Mouse (Mus musculus): Measurements from ENCODE around the gene Mmgt2. TPM values are rescaled to one million over a fixed set of nuclear protein-coding genes. Genes with fewer than 3 reads are reported as not detected.
"Not testable (repeated sequence)": the region's sequence is repeated elsewhere in the genome, so short reads cannot be mapped to it uniquely, and the experiment has no call there.

Mmgt2 gene
- polyA plus RNA-seq, 1 experiment from 2014 or later: 49.0 TPM

DNA sequence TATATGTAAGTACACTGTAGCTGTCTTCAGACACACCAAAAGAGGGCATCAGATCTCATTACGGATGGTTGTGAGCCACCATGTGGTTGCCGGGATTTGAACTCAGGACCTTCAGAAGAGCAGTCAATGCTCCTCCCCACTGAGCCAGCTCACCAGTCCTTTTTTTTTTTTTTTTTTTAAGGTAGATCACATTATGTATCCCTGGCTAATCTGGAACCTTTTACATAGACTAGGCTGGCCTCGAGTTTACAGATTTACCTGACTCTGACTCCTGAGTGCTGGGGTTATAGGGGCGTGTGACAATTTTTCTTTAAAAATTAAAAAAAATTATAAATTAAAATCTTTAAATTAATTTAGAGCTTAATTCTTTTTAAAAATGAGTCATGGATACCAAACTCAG is 1.3 kb downstream of the Mmgt2 start:
- not testable (repeated sequence) for H3K4me3 ChIP-seq (ENCODE audit: low read length); H3K27me3 ChIP-seq (ENCODE audit: control insufficient read depth, insufficient read depth, low read length); ATAC-seq (replicated peaks; ENCODE audit: extremely low read depth, insufficient read depth, low FRiP score); H3K9ac ChIP-seq (ENCODE audit: low read length); H3K9me3 ChIP-seq (replicated peaks; ENCODE audit: control insufficient read depth, low read length); H3K27ac ChIP-seq (ENCODE audit: low read length); H3K36me3 ChIP-seq (ENCODE audit: control insufficient read depth, insufficient read depth)
- 81% methylated on average over 4 of the region's 4 CpGs for WGBS
- Histone ChIP-seq H3K4me2 (ENCODE audit: low read depth, low read length) (peak overlapping the region; percentile 83; the same call in 1 of the 2 replicates), H3K4me1 (ENCODE audit: control insufficient read depth, insufficient read depth, low read length) (peaks cover 41% of the 10 kb centered on the region)

DNA sequence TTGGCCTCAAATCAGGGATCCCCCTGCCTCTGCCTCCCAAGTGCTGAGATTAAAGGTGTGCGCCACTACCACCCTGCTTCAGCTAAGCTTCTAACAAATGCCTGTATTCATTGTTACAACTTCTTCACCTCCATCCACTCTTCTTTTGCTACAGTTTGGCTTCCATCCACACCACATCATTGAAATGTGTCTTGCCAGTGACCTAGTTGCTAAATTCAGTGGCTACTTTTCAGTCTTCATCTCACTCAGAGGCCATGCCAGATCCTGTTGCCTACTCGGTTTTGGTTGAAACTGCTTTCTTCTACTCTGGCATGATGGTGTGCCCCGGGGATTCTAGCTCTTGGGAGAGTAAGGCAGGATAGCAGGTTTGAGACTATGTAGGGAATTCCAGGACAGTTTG is 3.1 kb downstream of the Mmgt2 start:
- H3K4me2 ChIP-seq (ENCODE audit: low read depth, low read length): no peak overlapping the region
- ATAC-seq (replicated peaks; ENCODE audit: extremely low read depth, insufficient read depth, low FRiP score): no peak
- peaks cover 28% of the 10 kb centered on the region for H3K4me1 ChIP-seq (ENCODE audit: control insufficient read depth, insufficient read depth, low read length)
- no peaks in the 10 kb centered on the region for H3K36me3 ChIP-seq (ENCODE audit: control insufficient read depth, insufficient read depth)
- H3K27ac ChIP-seq (ENCODE audit: low read length): no peak overlapping the region
- no peak overlapping the region for H3K4me3 ChIP-seq (ENCODE audit: low read length)
- no peaks in the 10 kb centered on the region for H3K9me3 ChIP-seq (replicated peaks; ENCODE audit: control insufficient read depth, low read length)
- no peak overlapping the region for H3K9ac ChIP-seq (ENCODE audit: low read length)
- 83% methylated on average over 3 of the region's 3 CpGs for WGBS
- no peaks in the 10 kb centered on the region for H3K27me3 ChIP-seq (ENCODE audit: control insufficient read depth, insufficient read depth, low read length)

DNA sequence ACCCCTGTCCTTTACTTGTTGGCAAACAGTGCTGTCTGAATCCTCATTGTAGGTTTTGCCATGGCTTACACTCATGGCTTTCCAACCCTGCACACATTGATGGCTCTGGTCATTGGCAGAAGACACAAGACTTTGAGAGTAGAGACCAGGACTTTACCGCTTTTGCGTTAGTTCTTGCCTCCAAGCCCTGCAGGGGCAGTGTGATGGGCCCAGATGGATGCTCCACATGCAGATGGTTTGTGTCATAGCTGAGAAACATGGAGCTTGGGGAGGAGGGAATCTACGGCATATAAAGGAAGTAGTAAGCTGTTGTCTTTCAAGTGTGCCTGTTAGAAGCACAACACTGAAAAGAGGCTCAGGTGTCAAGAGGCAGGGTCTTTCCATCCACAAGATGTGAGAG is 3.6 kb downstream of the Mmgt2 start:
- Histone ChIP-seq H3K4me1 (ENCODE audit: control insufficient read depth, insufficient read depth, low read length) (peaks cover 23% of the 10 kb centered on the region), H3K4me3 (ENCODE audit: low read length) (no peak overlapping the region), H3K9ac (ENCODE audit: low read length) (no peak overlapping the region), H3K27ac (ENCODE audit: low read length) (no peak overlapping the region), H3K36me3 (ENCODE audit: control insufficient read depth, insufficient read depth) (no peaks in the 10 kb centered on the region), H3K9me3 (replicated peaks; ENCODE audit: control insufficient read depth, low read length) (no peaks in the 10 kb centered on the region), H3K27me3 (ENCODE audit: control insufficient read depth, insufficient read depth, low read length) (no peaks in the 10 kb centered on the region), H3K4me2 (ENCODE audit: low read depth, low read length) (no peak overlapping the region)
- 91% methylated on average over 3 of the region's 3 CpGs for WGBS
- ATAC-seq (replicated peaks; ENCODE audit: extremely low read depth, insufficient read depth, low FRiP score): no peak

DNA sequence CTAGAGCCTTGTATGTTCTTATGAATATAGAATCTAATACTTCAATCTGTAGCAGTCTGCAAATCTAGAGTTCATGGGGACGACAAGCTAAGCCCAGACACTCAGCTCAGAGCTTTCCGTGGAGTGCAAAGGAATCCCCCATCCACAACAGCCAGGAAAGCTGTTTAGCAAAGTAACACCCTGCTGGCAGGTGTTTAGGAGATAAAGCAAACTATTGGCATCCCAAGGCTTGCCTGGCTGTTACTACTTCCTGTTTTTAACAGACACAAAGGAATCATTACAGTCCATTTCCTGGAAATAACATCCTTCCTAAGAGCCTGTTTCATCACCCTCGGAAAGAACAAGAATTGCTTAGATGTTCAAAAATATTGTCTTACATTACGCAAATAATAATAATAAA is 12.4 kb downstream of the Mmgt2 start:
- no peak overlapping the region for H3K9ac ChIP-seq (ENCODE audit: low read length)
- WGBS: 49% methylated on average over 4 of the region's 4 CpGs

DNA sequence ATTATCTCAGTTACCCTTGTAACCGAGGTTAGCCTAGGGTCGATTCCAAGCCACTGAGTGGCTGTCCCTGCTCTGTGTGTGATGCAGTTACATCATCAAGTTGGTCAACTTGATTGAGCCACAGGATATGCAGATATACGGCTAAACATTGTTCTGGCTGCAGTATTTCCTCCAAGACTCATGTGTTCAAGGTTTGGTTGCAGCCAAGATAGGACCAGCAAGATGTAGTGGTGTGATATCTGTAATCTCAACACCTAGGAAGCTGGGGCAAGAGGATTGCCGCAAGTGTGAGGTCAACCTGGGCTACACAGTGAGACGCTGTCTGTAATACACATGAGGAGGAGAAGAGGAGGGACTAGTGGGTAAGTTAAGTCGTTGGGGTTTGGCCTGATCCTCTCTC is 15.8 kb downstream of the Mmgt2 start:
- H3K4me1 ChIP-seq (ENCODE audit: control insufficient read depth, insufficient read depth, low read length): peaks cover 5% of the 10 kb centered on the region; the same call in 1 of the 2 replicates
- H3K36me3 ChIP-seq (ENCODE audit: control insufficient read depth, insufficient read depth): 0 out of 2 replicates have a peak, but pooled peaks cover 2% of the 10 kb centered on the region
- H3K27me3 ChIP-seq (ENCODE audit: control insufficient read depth, insufficient read depth, low read length): no peaks in the 10 kb centered on the region
- WGBS: 73% methylated on average over 6 of the region's 6 CpGs
- H3K4me3 ChIP-seq (ENCODE audit: low read length): no peak overlapping the region
- H3K4me2 ChIP-seq (ENCODE audit: low read depth, low read length): no peak overlapping the region
- no peak overlapping the region for H3K9ac ChIP-seq (ENCODE audit: low read length)
- H3K27ac ChIP-seq (ENCODE audit: low read length): no peak overlapping the region
- H3K9me3 ChIP-seq (replicated peaks; ENCODE audit: control insufficient read depth, low read length): no peaks in the 10 kb centered on the region
- no peak for ATAC-seq (replicated peaks; ENCODE audit: extremely low read depth, insufficient read depth, low FRiP score)

More for the DNA sequence above, 12.4 kb downstream of the Mmgt2 start:
- no peak overlapping the region for H3K4me2 ChIP-seq (ENCODE audit: low read depth, low read length)
- peaks cover 9% of the 10 kb centered on the region for H3K4me1 ChIP-seq (ENCODE audit: control insufficient read depth, insufficient read depth, low read length)
- H3K9me3 ChIP-seq (replicated peaks; ENCODE audit: control insufficient read depth, low read length): no peaks in the 10 kb centered on the region
- H3K27ac ChIP-seq (ENCODE audit: low read length): no peak overlapping the region
- ATAC-seq (replicated peaks; ENCODE audit: extremely low read depth, insufficient read depth, low FRiP score): no peak
- H3K27me3 ChIP-seq (ENCODE audit: control insufficient read depth, insufficient read depth, low read length): no peaks in the 10 kb centered on the region
- H3K36me3 ChIP-seq (ENCODE audit: control insufficient read depth, insufficient read depth): 0 out of 2 replicates have a peak, but pooled peaks cover 2% of the 10 kb centered on the region
- H3K4me3 ChIP-seq (ENCODE audit: low read length): no peak overlapping the region

DNA sequence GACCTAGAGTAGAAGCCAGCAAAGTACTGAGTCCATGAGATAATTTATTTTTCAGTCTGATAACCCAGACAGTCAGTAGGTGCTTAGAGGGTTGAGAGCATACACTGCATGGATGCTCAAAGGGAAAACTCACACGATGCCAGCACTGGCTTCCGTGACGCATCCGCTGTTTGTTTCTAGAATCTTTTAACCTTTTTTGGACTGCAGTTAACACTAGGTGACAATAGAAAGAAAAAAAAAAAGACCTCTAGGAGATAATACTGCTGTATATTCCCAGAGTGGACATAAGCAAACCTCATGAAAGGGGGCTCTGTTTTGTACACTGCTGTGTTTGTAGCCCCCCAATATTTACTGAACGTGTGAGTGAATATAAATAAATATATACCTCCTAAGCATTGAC is 20.5 kb downstream of the Mmgt2 start:
- peaks cover 2% of the 10 kb centered on the region; the same call in 1 of the 2 replicates for H3K4me1 ChIP-seq (ENCODE audit: control insufficient read depth, insufficient read depth, low read length)
- no peak overlapping the region for H3K9ac ChIP-seq (ENCODE audit: low read length)
- 0 out of 2 replicates have a peak, but pooled peaks cover 2% of the 10 kb centered on the region for H3K36me3 ChIP-seq (ENCODE audit: control insufficient read depth, insufficient read depth)
- no peaks in the 10 kb centered on the region for H3K27me3 ChIP-seq (ENCODE audit: control insufficient read depth, insufficient read depth, low read length)
- H3K27ac ChIP-seq (ENCODE audit: low read length): no peak overlapping the region
- H3K4me3 ChIP-seq (ENCODE audit: low read length): no peak overlapping the region
- no peak overlapping the region for H3K4me2 ChIP-seq (ENCODE audit: low read depth, low read length)
- 82% methylated on average over 5 of the region's 5 CpGs for WGBS
- H3K9me3 ChIP-seq (replicated peaks; ENCODE audit: control insufficient read depth, low read length): no peaks in the 10 kb centered on the region
- ATAC-seq (replicated peaks; ENCODE audit: extremely low read depth, insufficient read depth, low FRiP score): no peak

DNA sequence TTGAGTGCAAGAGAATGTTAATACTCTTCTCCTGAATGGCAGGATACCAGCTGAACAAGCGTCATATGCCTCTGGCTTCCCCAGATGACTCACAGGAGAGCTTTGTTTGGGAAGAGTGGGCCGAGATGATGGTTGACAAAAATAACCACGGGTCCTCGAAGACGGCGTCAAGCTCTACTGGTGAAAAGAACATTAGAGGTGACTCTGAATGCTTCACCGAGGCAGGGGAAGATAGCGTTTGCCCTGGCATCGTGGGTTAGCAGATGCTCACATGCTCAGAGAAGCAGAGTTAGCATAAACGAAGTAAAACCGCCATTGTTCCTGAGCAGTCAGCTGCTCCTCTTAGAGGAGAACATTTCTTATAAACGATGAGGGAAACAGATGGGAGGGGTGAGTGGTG is 21.0 kb downstream of the Mmgt2 start:
- Histone ChIP-seq H3K4me2 (ENCODE audit: low read depth, low read length) (peak overlapping the region; percentile 21; the same call in 1 of the 2 replicates), H3K9me3 (replicated peaks; ENCODE audit: control insufficient read depth, low read length) (no peaks in the 10 kb centered on the region), H3K4me1 (ENCODE audit: control insufficient read depth, insufficient read depth, low read length) (peaks cover 2% of the 10 kb centered on the region; the same call in 1 of the 2 replicates), H3K4me3 (ENCODE audit: low read length) (no peak overlapping the region), H3K36me3 (ENCODE audit: control insufficient read depth, insufficient read depth) (0 out of 2 replicates have a peak, but pooled peaks cover 2% of the 10 kb centered on the region), H3K27ac (ENCODE audit: low read length) (no peak overlapping the region), H3K27me3 (ENCODE audit: control insufficient read depth, insufficient read depth, low read length) (no peaks in the 10 kb centered on the region), H3K9ac (ENCODE audit: low read length) (no peak overlapping the region)
- WGBS: 29% methylated on average over 12 of the region's 12 CpGs
- ATAC-seq (replicated peaks; ENCODE audit: extremely low read depth, insufficient read depth, low FRiP score): no peak

DNA sequence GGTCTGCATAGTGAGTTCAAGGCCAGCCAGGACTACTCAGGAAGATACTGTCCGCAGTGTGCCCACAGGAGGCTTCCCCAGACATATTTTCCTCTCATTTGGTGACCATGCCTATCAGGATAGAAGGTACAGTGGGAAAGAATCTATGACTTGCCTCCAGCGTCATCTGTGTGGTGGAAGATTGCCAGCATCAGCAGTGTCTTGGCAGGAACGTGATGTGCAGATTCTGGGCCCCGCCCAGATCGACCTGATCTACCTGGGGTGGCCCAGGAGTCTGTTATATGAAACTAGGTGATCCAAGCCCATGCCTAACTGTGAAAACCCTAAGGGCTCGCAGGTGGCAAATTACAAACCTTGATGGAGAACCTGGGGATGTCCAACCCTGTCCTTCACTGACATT is 21.5 kb downstream of the Mmgt2 start:
- Histone ChIP-seq H3K4me3 (ENCODE audit: low read length) (no peak overlapping the region), H3K27ac (ENCODE audit: low read length) (no peak overlapping the region), H3K36me3 (ENCODE audit: control insufficient read depth, insufficient read depth) (no peaks in the 10 kb centered on the region), H3K4me1 (ENCODE audit: control insufficient read depth, insufficient read depth, low read length) (peaks cover 2% of the 10 kb centered on the region; the same call in 1 of the 2 replicates), H3K9ac (ENCODE audit: low read length) (no peak overlapping the region), H3K4me2 (ENCODE audit: low read depth, low read length) (no peak overlapping the region), H3K27me3 (ENCODE audit: control insufficient read depth, insufficient read depth, low read length) (no peaks in the 10 kb centered on the region), H3K9me3 (replicated peaks; ENCODE audit: control insufficient read depth, low read length) (no peaks in the 10 kb centered on the region)
- no peak for ATAC-seq (replicated peaks; ENCODE audit: extremely low read depth, insufficient read depth, low FRiP score)
- WGBS: 69% methylated on average over 6 of the region's 6 CpGs

DNA sequence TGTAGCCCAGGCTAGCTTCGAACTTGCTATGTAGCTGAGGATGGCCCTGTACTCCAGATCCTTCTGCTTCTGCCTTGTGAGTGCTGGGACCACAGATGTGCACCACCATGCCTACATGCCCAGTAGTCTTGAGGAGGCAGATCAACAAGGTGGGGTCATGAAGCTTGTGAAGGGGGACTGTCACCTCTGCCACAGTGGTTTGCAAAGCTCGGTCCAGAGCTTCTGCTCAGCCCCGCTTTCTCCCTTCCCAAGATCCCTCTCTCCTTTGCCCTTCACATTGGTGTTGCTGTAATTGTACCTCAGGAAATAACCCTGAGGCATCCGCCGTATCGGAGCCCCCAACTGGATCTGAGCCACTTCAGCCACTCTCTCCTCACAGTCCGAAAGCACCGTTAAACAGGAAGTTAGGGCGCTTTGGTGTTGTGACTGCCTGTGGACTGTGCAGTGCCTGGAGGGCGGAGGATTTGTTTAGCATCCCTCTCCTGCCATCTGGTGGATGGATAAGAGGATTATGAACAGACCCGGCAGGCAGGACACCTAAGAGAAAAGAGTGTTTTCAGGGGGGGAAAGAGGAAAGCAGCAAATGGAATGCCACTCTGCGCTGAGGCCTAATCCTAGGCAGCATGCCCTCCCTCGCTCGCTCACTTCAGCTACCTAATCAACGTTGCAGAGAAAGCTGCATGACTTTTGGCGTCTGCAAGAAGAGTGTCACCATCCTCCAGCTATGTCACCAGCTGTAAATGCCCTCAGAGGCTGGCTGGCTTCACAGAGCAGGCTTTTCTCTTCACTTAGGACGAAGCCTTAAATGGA is 27.2 kb downstream of the Mmgt2 start:
- Histone ChIP-seq H3K4me3 (ENCODE audit: low read length) (peak overlapping the region; percentile 48), H3K27me3 (ENCODE audit: control insufficient read depth, insufficient read depth, low read length) (no peaks in the 10 kb centered on the region), H3K4me1 (ENCODE audit: control insufficient read depth, insufficient read depth, low read length) (0 out of 2 replicates have a peak, but pooled peaks cover 2% of the 10 kb centered on the region), H3K36me3 (ENCODE audit: control insufficient read depth, insufficient read depth) (no peaks in the 10 kb centered on the region), H3K9ac (ENCODE audit: low read length) (peak overlapping the region; percentile 79), H3K4me2 (ENCODE audit: low read depth, low read length) (peak overlapping the region; percentile 80), H3K27ac (ENCODE audit: low read length) (no peak overlapping the region), H3K9me3 (replicated peaks; ENCODE audit: control insufficient read depth, low read length) (no peaks in the 10 kb centered on the region)
- WGBS: 17% methylated on average over 17 of the region's 17 CpGs
- ATAC-seq (replicated peaks; ENCODE audit: extremely low read depth, insufficient read depth, low FRiP score): peak; percentile 90
